Mouse (Mus musculus): Measurements from ENCODE around the gene Nt5dc3.

DNA sequence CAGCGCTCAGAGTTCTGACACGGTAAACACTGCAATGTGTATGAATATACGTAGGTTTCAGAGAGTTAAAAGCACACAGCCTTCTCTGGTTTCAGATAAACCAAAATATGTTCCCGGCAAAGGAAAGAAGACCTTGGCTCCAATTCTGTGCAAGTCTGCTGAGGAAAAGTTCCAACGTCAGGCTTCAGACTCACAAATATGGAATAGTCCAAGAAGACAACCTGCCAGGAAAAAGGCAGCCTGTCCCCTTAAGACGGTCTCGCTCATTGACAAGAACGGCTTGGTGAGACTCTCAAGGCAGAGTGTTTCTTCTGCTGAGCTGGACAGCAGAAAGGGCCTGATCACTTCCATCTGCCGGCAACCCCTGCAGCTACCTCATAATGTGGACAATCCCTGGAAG, 2.5 kb upstream of the Nt5dc3 start:
- TF ChIP-seq ZNF384 (IDR thresholded peaks at IDR 0.05; ENCODE audit: low read depth, low read length) (no peak), MAFK (IDR thresholded peaks at IDR 0.05; ENCODE audit: insufficient read depth, low read depth, low read length) (no peak), CHD2 (IDR thresholded peaks at IDR 0.05; ENCODE audit: low read depth, low read length) (no peak), ZC3H11A (IDR thresholded peaks at IDR 0.05; ENCODE audit: borderline replicate concordance, low read depth, low read length) (no peak), HCFC1 (IDR thresholded peaks at IDR 0.05; ENCODE audit: borderline replicate concordance, insufficient read depth, low read length) (no peak)
